Mouse (Mus musculus) testis, postnatal 14 days (tissue): ENCODE results near the gene Sh3bgrl.

Experiments used
- DNase-seq: peaks from one replicate; pipeline ENCODE4 v3.0.0; 2021; ENCODE audit warnings: low spot score

Sh3bgrl gene

GRCm38 (mm10) chrX:109132463-109132862, 37.3 kb downstream of the Sh3bgrl start:
- DNase-seq = no peak

- DNase-seq = no peak
Observed at GRCm38 (mm10) chrX:109133500-109133899, 38.3 kb downstream of the Sh3bgrl start.

GRCm38 (mm10) chrX:109136306-109136705, 41.1 kb downstream of the Sh3bgrl start:
- no peak for DNase-seq

- no peak for DNase-seq
Observed at GRCm38 (mm10) chrX:109136820-109137219, 41.7 kb downstream of the Sh3bgrl start.

- no peak for DNase-seq
Observed at GRCm38 (mm10) chrX:109137295-109137694, 42.1 kb downstream of the Sh3bgrl start.

- no peak for DNase-seq
Observed at GRCm38 (mm10) chrX:109141337-109141870, 46.2 kb downstream of the Sh3bgrl start.

- no peak for DNase-seq
Observed at GRCm38 (mm10) chrX:109142281-109142680, 47.1 kb downstream of the Sh3bgrl start.

- DNase-seq = no peak
Observed at GRCm38 (mm10) chrX:109145779-109146178, 50.6 kb downstream of the Sh3bgrl start.

- no peak for DNase-seq
Observed at GRCm38 (mm10) chrX:109147108-109147507, 51.9 kb downstream of the Sh3bgrl start.

- no peak for DNase-seq
Observed at GRCm38 (mm10) chrX:109151228-109151627, 56.1 kb downstream of the Sh3bgrl start.

GRCm38 (mm10) chrX:109160326-109160725, 65.2 kb downstream of the Sh3bgrl start:
- DNase-seq = no peak

GRCm38 (mm10) chrX:109160901-109161300, 65.7 kb downstream of the Sh3bgrl start:
- DNase-seq = no peak

GRCm38 (mm10) chrX:109175038-109175437, 79.9 kb downstream of the Sh3bgrl start:
- no peak for DNase-seq

- DNase-seq = no peak
Observed at GRCm38 (mm10) chrX:109175470-109175869, 80.3 kb downstream of the Sh3bgrl start.

GRCm38 (mm10) chrX:109184706-109185478, 89.7 kb downstream of the Sh3bgrl start:
- DNase-seq = no peak

GRCm38 (mm10) chrX:109189607-109190006, 94.4 kb downstream of the Sh3bgrl start:
- no peak for DNase-seq

GRCm38 (mm10) chrX:109190969-109191368, 95.8 kb downstream of the Sh3bgrl start:
- no peak for DNase-seq

- no peak for DNase-seq
Observed at GRCm38 (mm10) chrX:109191436-109191835, 96.3 kb downstream of the Sh3bgrl start.

- DNase-seq = no peak
Observed at GRCm38 (mm10) chrX:109196468-109196867, 101.3 kb downstream of the Sh3bgrl start, which contains the start of gene Gm6377. Gene Gm6377, plus strand, starts transcription at chrX:109196756.

GRCm38 (mm10) chrX:109207843-109208242, 112.7 kb downstream of the Sh3bgrl start:
- no peak for DNase-seq

GRCm38 (mm10) chrX:109228720-109229119, 133.6 kb downstream of the Sh3bgrl start:
- DNase-seq = no peak

GRCm38 (mm10) chrX:109235383-109236036, 140.3 kb downstream of the Sh3bgrl start:
- DNase-seq = no peak

- DNase-seq = no peak
Observed at GRCm38 (mm10) chrX:109238163-109238562, 143.0 kb downstream of the Sh3bgrl start.
